Mouse (Mus musculus): ENCODE results near the gene Polr3h. TPM values are rescaled to one million over a fixed set of nuclear protein-coding genes. Genes with fewer than 3 reads are reported as not detected.
A peak's percentile ranks its signal among the peaks of the same experiment; 100 is the strongest.

The Polr3h gene
- polyA plus RNA-seq, 1 experiment from 2014 or later: 100.0 TPM

GRCm38 (mm10) chr15:81871604-81872261, 54.3 kb downstream of the Polr3h start, which contains the start of gene Phf5a:
Phf5a (minus strand) TSS chr15:81871911.
- Histone ChIP-seq H3K9ac (peak within 1 kb of the TSS; percentile 82), H3K4me1 (replicated peaks; ENCODE audit: control insufficient read depth, insufficient read depth, low read length) (peaks cover 16% of the 10 kb centered on the region), H3K36me3 (replicated peaks; ENCODE audit: control insufficient read depth, insufficient read depth) (peaks cover 38% of the 10 kb centered on the region), H3K27me3 (ENCODE audit: control insufficient read depth, insufficient read depth, low read length) (no peaks in the 10 kb centered on the region), H3K9me3 (ENCODE audit: control insufficient read depth, low read length) (no peaks in the 10 kb centered on the region), H3K4me2 (replicated peaks) (peak within 1 kb of the TSS; percentile 74), H3K27ac (peak within 1 kb of the TSS; percentile 99), H3K4me3 (replicated peaks; ENCODE audit: low read length) (peak within 1 kb of the TSS; percentile 72)
- DNase-seq (ENCODE audit: low spot score) (peak; percentile 98), ATAC-seq (ENCODE audit: low FRiP score) (peak; percentile 89)
- WGBS: under 1% methylated on average over 30 of the region's 30 CpGs

DNA sequence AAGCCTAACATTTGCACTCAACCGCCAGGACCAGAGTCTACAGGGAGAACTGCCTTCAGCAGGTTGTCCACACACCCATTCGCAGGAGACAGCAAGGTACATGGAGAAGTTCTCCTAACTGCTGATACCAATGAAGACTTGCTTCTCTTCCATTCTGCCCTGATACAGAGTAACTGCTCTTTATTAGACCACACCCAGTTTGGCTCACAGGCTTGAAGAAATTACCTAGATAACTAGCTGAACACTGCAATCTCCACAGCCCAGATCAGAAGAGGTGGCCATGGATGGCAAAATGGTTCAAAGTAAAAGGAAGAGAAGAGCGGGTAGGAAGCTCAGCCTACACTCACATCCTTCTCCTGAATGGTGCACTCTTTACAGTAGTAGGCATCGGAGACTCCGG, 56.1 kb downstream of the Polr3h start:
- DNase-seq (ENCODE audit: low spot score) (no peak), ATAC-seq (ENCODE audit: low FRiP score) (no peak)
- WGBS: 97% methylated on average over 5 of the region's 5 CpGs
- Histone ChIP-seq H3K4me3 (replicated peaks; ENCODE audit: low read length) (no peak overlapping the region), H3K4me1 (replicated peaks; ENCODE audit: control insufficient read depth, insufficient read depth, low read length) (peaks cover 16% of the 10 kb centered on the region), H3K9me3 (ENCODE audit: control insufficient read depth, low read length) (no peaks in the 10 kb centered on the region), H3K27ac (no peak overlapping the region), H3K27me3 (ENCODE audit: control insufficient read depth, insufficient read depth, low read length) (no peaks in the 10 kb centered on the region), H3K9ac (no peak overlapping the region), H3K36me3 (replicated peaks; ENCODE audit: control insufficient read depth, insufficient read depth) (peaks cover 56% of the 10 kb centered on the region), H3K4me2 (replicated peaks) (no peak overlapping the region)

DNA sequence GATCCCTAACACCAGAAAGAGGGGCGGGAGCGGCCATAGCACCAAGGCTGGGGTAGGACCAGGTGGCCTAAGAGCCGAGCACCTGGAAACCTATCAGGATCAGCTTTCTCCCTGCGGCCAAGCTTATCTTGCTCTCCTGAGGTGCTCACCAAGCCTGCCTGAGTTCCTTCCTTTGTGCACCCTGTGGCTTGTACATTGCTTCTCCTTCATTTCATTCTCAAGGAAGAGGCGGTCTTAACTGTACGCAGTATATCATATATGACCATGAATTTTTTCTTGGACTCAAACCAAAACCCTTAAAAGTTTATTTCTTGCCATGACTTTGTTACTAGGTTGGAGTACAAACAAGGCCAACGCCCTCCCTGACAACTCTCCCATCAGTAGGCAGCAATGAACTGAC, 61.8 kb downstream of the Polr3h start:
- 0 out of 2 replicates have a peak, but pooled peaks cover 9% of the 10 kb centered on the region for H3K4me1 ChIP-seq (replicated peaks; ENCODE audit: control insufficient read depth, insufficient read depth, low read length)
- no peak overlapping the region for H3K9ac ChIP-seq
- ATAC-seq (ENCODE audit: low FRiP score): no peak
- H3K36me3 ChIP-seq (replicated peaks; ENCODE audit: control insufficient read depth, insufficient read depth): peaks cover 54% of the 10 kb centered on the region
- DNase-seq (ENCODE audit: low spot score): no peak
- no peaks in the 10 kb centered on the region for H3K9me3 ChIP-seq (ENCODE audit: control insufficient read depth, low read length)
- H3K27ac ChIP-seq: no peak overlapping the region
- 93% methylated on average over 7 of the region's 7 CpGs for WGBS
- H3K4me3 ChIP-seq (replicated peaks; ENCODE audit: low read length): no peak overlapping the region
- no peaks in the 10 kb centered on the region for H3K27me3 ChIP-seq (ENCODE audit: control insufficient read depth, insufficient read depth, low read length)
- no peak overlapping the region for H3K4me2 ChIP-seq (replicated peaks)

- peak overlapping the region; percentile 50 for H3K9ac ChIP-seq
- DNase-seq (ENCODE audit: low spot score) (no peak), ATAC-seq (ENCODE audit: low FRiP score) (no peak)
- peaks cover 17% of the 10 kb centered on the region for H3K36me3 ChIP-seq (replicated peaks; ENCODE audit: control insufficient read depth, insufficient read depth)
- H3K4me2 ChIP-seq (replicated peaks): peak overlapping the region; percentile 98
- peak overlapping the region; percentile 97 for H3K27ac ChIP-seq
- H3K4me1 ChIP-seq (replicated peaks; ENCODE audit: control insufficient read depth, insufficient read depth, low read length): peaks cover 13% of the 10 kb centered on the region; the same call in 1 of the 2 replicates
- 46% methylated on average over 8 of the region's 8 CpGs for WGBS
- H3K27me3 ChIP-seq (ENCODE audit: control insufficient read depth, insufficient read depth, low read length): no peaks in the 10 kb centered on the region
- H3K9me3 ChIP-seq (ENCODE audit: control insufficient read depth, low read length): no peaks in the 10 kb centered on the region
- H3K4me3 ChIP-seq (replicated peaks; ENCODE audit: low read length): peak overlapping the region; percentile 94
Observed at GRCm38 (mm10) chr15:81860471-81861135, 65.4 kb downstream of the Polr3h start.

DNA sequence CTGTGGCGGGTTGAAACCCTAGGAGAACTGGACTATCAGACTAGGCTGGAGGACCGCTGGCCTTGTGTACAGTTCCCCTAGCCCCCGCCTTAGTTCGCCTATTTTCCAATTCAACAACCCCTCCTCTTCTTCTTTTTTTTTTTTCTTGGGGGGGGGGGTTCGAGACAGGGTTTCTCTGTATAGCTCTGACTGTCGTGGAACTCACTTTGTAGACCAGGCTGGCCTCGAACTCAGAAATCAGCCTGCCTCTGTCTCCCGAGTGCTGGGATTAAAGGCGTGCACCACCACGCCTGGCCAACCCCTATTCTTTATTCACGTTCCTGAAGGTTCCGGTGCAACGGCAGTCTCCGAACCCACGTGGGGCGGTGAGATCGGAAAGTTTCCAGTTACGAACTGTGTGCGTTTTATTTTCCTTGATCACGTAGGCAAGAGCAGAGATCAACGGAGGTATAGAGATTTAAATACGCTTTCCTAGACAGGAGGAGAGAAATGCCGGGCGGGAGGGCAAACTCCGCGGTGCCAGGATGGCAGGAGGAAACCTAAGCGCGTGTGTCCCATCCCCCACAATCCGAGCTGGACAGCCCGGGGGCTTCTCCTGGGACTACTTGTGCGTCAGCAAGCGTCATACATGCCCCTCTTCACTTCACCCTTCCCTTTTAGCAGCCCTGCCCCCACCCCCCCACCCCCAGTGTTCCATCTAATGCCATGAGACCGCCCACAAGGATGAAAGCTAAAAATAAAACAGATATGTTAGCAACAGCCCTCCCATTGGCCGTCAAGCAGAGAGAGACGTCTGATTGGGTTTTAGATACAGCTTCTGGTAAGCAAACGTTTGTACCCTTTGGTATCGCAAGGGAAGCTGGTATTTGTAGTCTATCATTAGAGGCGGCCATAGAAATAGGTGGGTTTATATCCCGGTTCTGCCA, 66.4 kb downstream of the Polr3h start:
- Histone ChIP-seq H3K27ac (peak overlapping the region; percentile 97), H3K9me3 (ENCODE audit: control insufficient read depth, low read length) (no peaks in the 10 kb centered on the region), H3K4me2 (replicated peaks) (peak overlapping the region; percentile 98), H3K4me1 (replicated peaks; ENCODE audit: control insufficient read depth, insufficient read depth, low read length) (peaks cover 21% of the 10 kb centered on the region), H3K27me3 (ENCODE audit: control insufficient read depth, insufficient read depth, low read length) (no peaks in the 10 kb centered on the region), H3K4me3 (replicated peaks; ENCODE audit: low read length) (peak overlapping the region; percentile 94), H3K9ac (peak overlapping the region; percentile 86), H3K36me3 (replicated peaks; ENCODE audit: control insufficient read depth, insufficient read depth) (peaks cover 7% of the 10 kb centered on the region)
- DNase-seq (ENCODE audit: low spot score): peak; percentile 91
- WGBS: under 1% methylated on average over 38 of the region's 39 CpGs
- ATAC-seq (ENCODE audit: low FRiP score): peak; percentile 86

GRCm38 (mm10) chr15:81858517-81859329, 67.3 kb downstream of the Polr3h start, which contains the start of gene Tob2:
Tob2 (minus strand) TSS chr15:81858796.
- H3K4me1 ChIP-seq (replicated peaks; ENCODE audit: control insufficient read depth, insufficient read depth, low read length): peaks cover 21% of the 10 kb centered on the region
- H3K9me3 ChIP-seq (ENCODE audit: control insufficient read depth, low read length): no peaks in the 10 kb centered on the region
- WGBS: under 1% methylated on average over 44 of the region's 44 CpGs
- peaks cover 5% of the 10 kb centered on the region for H3K36me3 ChIP-seq (replicated peaks; ENCODE audit: control insufficient read depth, insufficient read depth)
- DNase-seq (ENCODE audit: low spot score) (peak; percentile 39), ATAC-seq (ENCODE audit: low FRiP score) (0 out of 2 replicates have a peak, but pooled peaks have one; percentile 7)
- no peaks in the 10 kb centered on the region for H3K27me3 ChIP-seq (ENCODE audit: control insufficient read depth, insufficient read depth, low read length)
- H3K4me3 ChIP-seq (replicated peaks; ENCODE audit: low read length): peak within 1 kb of the TSS; percentile 94
- H3K4me2 ChIP-seq (replicated peaks): peak within 1 kb of the TSS; percentile 98
- peak within 1 kb of the TSS; percentile 97 for H3K27ac ChIP-seq
- H3K9ac ChIP-seq: peak within 1 kb of the TSS; percentile 86

- Histone ChIP-seq H3K9me3 (ENCODE audit: control insufficient read depth, low read length) (no peaks in the 10 kb centered on the region), H3K4me2 (replicated peaks) (peak overlapping the region; percentile 98), H3K4me1 (replicated peaks; ENCODE audit: control insufficient read depth, insufficient read depth, low read length) (peaks cover 21% of the 10 kb centered on the region), H3K27ac (peak overlapping the region; percentile 97), H3K9ac (peak overlapping the region; percentile 86), H3K4me3 (replicated peaks; ENCODE audit: low read length) (peak overlapping the region; percentile 94), H3K36me3 (replicated peaks; ENCODE audit: control insufficient read depth, insufficient read depth) (no peaks in the 10 kb centered on the region; the same call in 1 of the 2 replicates), H3K27me3 (ENCODE audit: control insufficient read depth, insufficient read depth, low read length) (no peaks in the 10 kb centered on the region)
- 0% methylated on average over 23 of the region's 23 CpGs for WGBS
- DNase-seq (ENCODE audit: low spot score) (peak; percentile 92), ATAC-seq (ENCODE audit: low FRiP score) (0 out of 2 replicates have a peak, but pooled peaks have one; percentile 4)
Observed at GRCm38 (mm10) chr15:81858138-81858516, 67.9 kb downstream of the Polr3h start.

GRCm38 (mm10) chr15:81857724-81858116, 68.3 kb downstream of the Polr3h start:
- H3K4me1 ChIP-seq (replicated peaks; ENCODE audit: control insufficient read depth, insufficient read depth, low read length): peaks cover 21% of the 10 kb centered on the region
- no peaks in the 10 kb centered on the region; the same call in 1 of the 2 replicates for H3K36me3 ChIP-seq (replicated peaks; ENCODE audit: control insufficient read depth, insufficient read depth)
- peak overlapping the region; percentile 98 for H3K4me2 ChIP-seq (replicated peaks)
- no peaks in the 10 kb centered on the region for H3K27me3 ChIP-seq (ENCODE audit: control insufficient read depth, insufficient read depth, low read length)
- peak overlapping the region; percentile 94 for H3K4me3 ChIP-seq (replicated peaks; ENCODE audit: low read length)
- WGBS: 0% methylated on average over 33 of the region's 33 CpGs
- peak overlapping the region; percentile 97 for H3K27ac ChIP-seq
- no peaks in the 10 kb centered on the region for H3K9me3 ChIP-seq (ENCODE audit: control insufficient read depth, low read length)
- H3K9ac ChIP-seq: peak overlapping the region; percentile 86
- no peak for ATAC-seq (ENCODE audit: low FRiP score)
- no peak for DNase-seq (ENCODE audit: low spot score)

Measured in hindbrain, embryonic 14.5 days (tissue).